31 mouse cellular contexts compared by ENCODE assay signal in the genomic region with DNA sequence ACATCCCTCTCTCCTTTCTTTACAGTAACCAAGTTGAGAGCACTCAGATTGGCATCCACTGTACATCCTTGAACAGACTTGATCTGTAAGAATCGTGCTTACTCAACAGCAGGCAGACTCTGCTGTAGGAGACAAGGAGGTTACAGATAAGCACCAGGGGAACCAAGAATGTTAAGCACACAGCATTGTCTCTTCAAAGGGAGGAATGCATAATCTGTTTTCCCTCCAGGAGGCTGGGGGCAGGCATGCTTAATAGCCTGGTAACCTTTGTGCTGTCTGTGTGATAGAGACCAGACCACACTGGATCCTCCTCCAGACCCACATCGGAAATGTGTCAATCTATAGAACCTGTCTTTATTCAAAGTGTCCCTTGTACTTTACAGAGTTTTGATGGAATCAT. TPM values are rescaled to one million over a fixed set of nuclear protein-coding genes. Genes with fewer than 3 reads are reported as not detected.
A peak's percentile ranks its signal among the peaks of the same experiment; 100 is the strongest.
DNase-seq lines count a peak whose midpoint lies in the region; ATAC-seq lines count a peak whose summit lies in the region.
"Had no signal": no experiment of that assay in that cellular context is flagged by ENCODE, and none has a peak within 500 bp of the region (broad histone marks: within the 10 kb centered on the region; RNA-seq: fewer than 3 reads in every experiment).

No protein-coding gene starts in this region.

- H3K9me3 ChIP-seq in heart, embryonic 12.5 days (replicated peaks) = no peaks in the 10 kb centered on the region
- H3K9me3 ChIP-seq: embryonic facial prominence, embryonic 12.5 days; hindbrain, embryonic 12.5 days; intestine, embryonic 15.5 days; limb, embryonic 10.5 days; limb, embryonic 15.5 days; liver, embryonic 13.5 days; midbrain, embryonic 13.5 days had no signal

- H3K4me2 ChIP-seq in heart, embryonic 12.5 days = no peak overlapping the region
- H3K4me2 ChIP-seq: embryonic facial prominence, embryonic 12.5 days; hindbrain, embryonic 12.5 days; intestine, embryonic 15.5 days; limb, embryonic 15.5 days; liver, embryonic 13.5 days; midbrain, embryonic 13.5 days had no signal

- no peak overlapping the region for H3K4me3 ChIP-seq in heart, embryonic 12.5 days
- H3K4me3 ChIP-seq: embryonic facial prominence, embryonic 12.5 days; hindbrain, embryonic 12.5 days; intestine, embryonic 15.5 days; limb, embryonic 10.5 days; limb, embryonic 15.5 days; liver, embryonic 13.5 days; midbrain, embryonic 13.5 days had no signal

- no peak for DNase-seq in heart, adult 9 months (ENCODE audit: low spot score in 2 of 2)
- DNase-seq in ES-CJ7 (ENCODE audit: low read depth, low spot score) = peak; percentile 23
- DNase-seq in Muller cell, postnatal 12 days (ENCODE audit: inconsistent ontology term) = peak; percentile 43
- DNase-seq in kidney, postnatal 4 days = no peak
- DNase-seq in urinary bladder, postnatal 14 days (ENCODE audit: low spot score) = no peak
- DNase-seq: adrenal gland, adult 2 months; adrenal gland, postnatal 36 days; B cell, adult 2 months; cerebellum, adult 18-20 months; cerebellum, postnatal 10 days; gastrocnemius, postnatal 36 days; heart, adult 18-20 months; kidney, adult 2 months; kidney, postnatal 36 days; liver, embryonic 13.5 days; lung, adult 18-20 months; lung, postnatal 10 days; spleen, adult 18-20 months; thymus, postnatal 14 days had no signal

- peak overlapping the region; percentile 23; the same call in 1 of the 2 replicates for H3K27ac ChIP-seq in heart, embryonic 12.5 days (ENCODE audit: poor library complexity, severe bottlenecking)
- H3K27ac ChIP-seq: embryonic facial prominence, embryonic 12.5 days; hindbrain, embryonic 12.5 days; hindbrain, postnatal 0 days; intestine, embryonic 15.5 days; limb, embryonic 10.5 days; limb, embryonic 15.5 days; liver, embryonic 13.5 days; midbrain, embryonic 13.5 days had no signal

- no peaks in the 10 kb centered on the region for H3K36me3 ChIP-seq in heart, embryonic 12.5 days
- H3K36me3 ChIP-seq: embryonic facial prominence, embryonic 12.5 days; G1E; hindbrain, embryonic 12.5 days; intestine, embryonic 15.5 days; limb, embryonic 10.5 days; limb, embryonic 15.5 days; liver, embryonic 13.5 days; midbrain, embryonic 13.5 days had no signal

- H3K9ac ChIP-seq in heart, embryonic 12.5 days = no peak overlapping the region
- H3K9ac ChIP-seq: embryonic facial prominence, embryonic 12.5 days; hindbrain, embryonic 12.5 days; intestine, embryonic 15.5 days; limb, embryonic 15.5 days; liver, embryonic 13.5 days; midbrain, embryonic 13.5 days had no signal

- ATAC-seq in heart, embryonic 12.5 days (ENCODE audit: insufficient number of reproducible peaks, low FRiP score) = peak; percentile 73
- peak; percentile 23; the same call in 1 of the 2 replicates for ATAC-seq in megakaryocyte progenitor cell, adult 5-6 weeks (replicated peaks; ENCODE audit: poor library complexity)
- ATAC-seq: activated CD4-positive, CD25-positive, alpha-beta regulatory T cell, adult 4 months; forebrain, embryonic 14.5 days; hindbrain, postnatal 0 days; intestine, embryonic 15.5 days; midbrain, embryonic 13.5 days had no signal

- 4% methylated on average over 2 of the region's 2 CpGs for WGBS in heart, embryonic 12.5 days

- no peaks in the 10 kb centered on the region for H3K27me3 ChIP-seq in heart, embryonic 12.5 days (replicated peaks)
- H3K27me3 ChIP-seq: embryonic facial prominence, embryonic 12.5 days; hindbrain, embryonic 12.5 days; intestine, embryonic 15.5 days; limb, embryonic 15.5 days; liver, embryonic 13.5 days; midbrain, embryonic 13.5 days had no signal

- H3K4me1 ChIP-seq in heart, embryonic 12.5 days (replicated peaks) = peaks cover 11% of the 10 kb centered on the region
- H3K4me1 ChIP-seq: embryonic facial prominence, embryonic 12.5 days; hindbrain, embryonic 12.5 days; intestine, embryonic 15.5 days; limb, embryonic 10.5 days; limb, embryonic 15.5 days; liver, embryonic 13.5 days; midbrain, embryonic 13.5 days had no signal

RNA-seq across cellular contexts. Expression of a gene that starts 57.3 kb away (rescaled TPM):
- polyA plus RNA-seq in heart, embryonic 12.5 days (2016; fragmentation: Nextera tagmentation; extraction: Ambion mirVana) = 12.8 and 14.5 TPM in 2 replicates
- 1.9 and 3.9 TPM in 2 replicates for total RNA-seq in megakaryocyte progenitor cell, adult 5-6 weeks (2015)
- total RNA-seq in megakaryocyte progenitor cell, adult 5-6 weeks (2017) = 1.6 and 2.2 TPM in 2 replicates
- polyA plus RNA-seq: G1E had no signal

Comparison
In these comparisons a context has a peak if more than half of its experiments do, and no peak if none do; other contexts are left out.
1. DNase-seq: peak in ES-CJ7 (single experiment) and Muller cell, postnatal 12 days (single experiment); none in heart, adult 9 months (0 of 2), kidney, postnatal 4 days (0 of 2) and urinary bladder, postnatal 14 days (single experiment).